Mouse (Mus musculus) E14TG2a.4 (cell line): ENCODE results near the gene Gm49380.

Experiments used
- CTCF ChIP-seq: conservative IDR thresholded peaks from 2 replicates; pipeline ENCODE4 v1.5.1; 2014; ENCODE audit warnings: low read length
- NANOG ChIP-seq: IDR thresholded peaks from 2 replicates; pipeline ENCODE4 v1.6.1; 2014; ENCODE audit warnings: borderline replicate concordance, low read length, mixed read lengths
- POU5F1 ChIP-seq: IDR thresholded peaks from 2 replicates; pipeline ENCODE4 v1.6.1; 2014; ENCODE audit warnings: low read length, borderline replicate concordance

GRCm38 (mm10) chr9:44113105-44113789 lies at the start of gene Gm49380, which contains the start of gene Rnf26:
- TF ChIP-seq POU5F1: no peak
- TF ChIP-seq CTCF: no peak
- no peak for TF ChIP-seq NANOG
